Mouse (Mus musculus): ENCODE measurements around the gene Trub1. TPM values are rescaled to one million over a fixed set of nuclear protein-coding genes. Genes with fewer than 3 reads are reported as not detected.

Gene Trub1
- polyA plus RNA-seq, 1 experiment from 2014 or later: 24.8 TPM

- WGBS: 81% methylated on average over 8 of the region's 8 CpGs
- no peak overlapping the region for H3K27ac ChIP-seq
- no peak overlapping the region for H3K4me2 ChIP-seq (ENCODE audit: low read length)
- H3K9ac ChIP-seq (ENCODE audit: low read depth, low read length): no peak overlapping the region
- DNase-seq (ENCODE audit: low spot score): no peak
- no peak for ATAC-seq (replicated peaks; ENCODE audit: low FRiP score, low read depth)
- H3K36me3 ChIP-seq (ENCODE audit: insufficient read depth, low read length): no peaks in the 10 kb centered on the region
- H3K4me1 ChIP-seq (replicated peaks; ENCODE audit: insufficient read depth, low read length): no peaks in the 10 kb centered on the region
- H3K9me3 ChIP-seq (replicated peaks; ENCODE audit: low read length): no peaks in the 10 kb centered on the region
- TF ChIP-seq CTCF (IDR thresholded peaks at IDR 0.05; ENCODE audit: low read depth): no peak
- H3K4me3 ChIP-seq (replicated peaks; ENCODE audit: low read depth, low read length): no peak overlapping the region
- H3K27me3 ChIP-seq (ENCODE audit: insufficient read depth, low read length): no peaks in the 10 kb centered on the region
These were observed 25.9 kb upstream of the Trub1 start for GRCm38 (mm10) chr19:57426841-57427240.

- no peaks in the 10 kb centered on the region for H3K27me3 ChIP-seq (ENCODE audit: insufficient read depth, low read length)
- WGBS: 81% methylated on average over 14 of the region's 14 CpGs
- ATAC-seq (replicated peaks; ENCODE audit: low FRiP score, low read depth): no peak
- no peak for DNase-seq (ENCODE audit: low spot score)
- no peak overlapping the region for H3K4me3 ChIP-seq (replicated peaks; ENCODE audit: low read depth, low read length)
- H3K27ac ChIP-seq: no peak overlapping the region
- no peak overlapping the region for H3K4me2 ChIP-seq (ENCODE audit: low read length)
- H3K4me1 ChIP-seq (replicated peaks; ENCODE audit: insufficient read depth, low read length): no peaks in the 10 kb centered on the region; the same call in 1 of the 2 replicates
- no peaks in the 10 kb centered on the region for H3K9me3 ChIP-seq (replicated peaks; ENCODE audit: low read length)
- H3K9ac ChIP-seq (ENCODE audit: low read depth, low read length): no peak overlapping the region
- no peaks in the 10 kb centered on the region for H3K36me3 ChIP-seq (ENCODE audit: insufficient read depth, low read length)
- TF ChIP-seq CTCF (IDR thresholded peaks at IDR 0.05; ENCODE audit: low read depth): no peak
These were observed 24.8 kb upstream of the Trub1 start for GRCm38 (mm10) chr19:57427756-57428438.

GRCm38 (mm10) chr19:57428641-57429040, 24.1 kb upstream of the Trub1 start:
- DNase-seq (ENCODE audit: low spot score) (no peak), ATAC-seq (replicated peaks; ENCODE audit: low FRiP score, low read depth) (no peak)
- Histone ChIP-seq H3K9me3 (replicated peaks; ENCODE audit: low read length) (no peaks in the 10 kb centered on the region), H3K9ac (ENCODE audit: low read depth, low read length) (no peak overlapping the region), H3K4me3 (replicated peaks; ENCODE audit: low read depth, low read length) (no peak overlapping the region), H3K4me2 (ENCODE audit: low read length) (no peak overlapping the region), H3K36me3 (ENCODE audit: insufficient read depth, low read length) (no peaks in the 10 kb centered on the region), H3K27me3 (ENCODE audit: insufficient read depth, low read length) (no peaks in the 10 kb centered on the region), H3K27ac (no peak overlapping the region), H3K4me1 (replicated peaks; ENCODE audit: insufficient read depth, low read length) (no peaks in the 10 kb centered on the region; the same call in 1 of the 2 replicates)
- WGBS: 77% methylated on average over 3 of the region's 3 CpGs
- no peak for TF ChIP-seq CTCF (IDR thresholded peaks at IDR 0.05; ENCODE audit: low read depth)

GRCm38 (mm10) chr19:57429926-57430325, 22.8 kb upstream of the Trub1 start:
- Histone ChIP-seq H3K27me3 (ENCODE audit: insufficient read depth, low read length) (no peaks in the 10 kb centered on the region), H3K4me1 (replicated peaks; ENCODE audit: insufficient read depth, low read length) (no peaks in the 10 kb centered on the region; the same call in 1 of the 2 replicates), H3K9ac (ENCODE audit: low read depth, low read length) (no peak overlapping the region), H3K9me3 (replicated peaks; ENCODE audit: low read length) (no peaks in the 10 kb centered on the region), H3K36me3 (ENCODE audit: insufficient read depth, low read length) (no peaks in the 10 kb centered on the region), H3K4me2 (ENCODE audit: low read length) (no peak overlapping the region), H3K27ac (no peak overlapping the region), H3K4me3 (replicated peaks; ENCODE audit: low read depth, low read length) (no peak overlapping the region)
- DNase-seq (ENCODE audit: low spot score) (no peak), ATAC-seq (replicated peaks; ENCODE audit: low FRiP score, low read depth) (no peak)
- WGBS: 71% methylated on average over 6 of the region's 6 CpGs
- TF ChIP-seq CTCF (IDR thresholded peaks at IDR 0.05; ENCODE audit: low read depth): no peak

GRCm38 (mm10) chr19:57431476-57431875, 21.2 kb upstream of the Trub1 start:
- no peak overlapping the region for H3K9ac ChIP-seq (ENCODE audit: low read depth, low read length)
- no peak overlapping the region for H3K4me2 ChIP-seq (ENCODE audit: low read length)
- H3K4me3 ChIP-seq (replicated peaks; ENCODE audit: low read depth, low read length): no peak overlapping the region
- DNase-seq (ENCODE audit: low spot score) (no peak), ATAC-seq (replicated peaks; ENCODE audit: low FRiP score, low read depth) (no peak)
- H3K27ac ChIP-seq: no peak overlapping the region
- no peaks in the 10 kb centered on the region; the same call in 1 of the 2 replicates for H3K4me1 ChIP-seq (replicated peaks; ENCODE audit: insufficient read depth, low read length)
- WGBS: 58% methylated on average over 6 of the region's 6 CpGs
- H3K9me3 ChIP-seq (replicated peaks; ENCODE audit: low read length): no peaks in the 10 kb centered on the region
- no peaks in the 10 kb centered on the region for H3K27me3 ChIP-seq (ENCODE audit: insufficient read depth, low read length)
- no peak for TF ChIP-seq CTCF (IDR thresholded peaks at IDR 0.05; ENCODE audit: low read depth)
- no peaks in the 10 kb centered on the region for H3K36me3 ChIP-seq (ENCODE audit: insufficient read depth, low read length)

- Histone ChIP-seq H3K4me2 (ENCODE audit: low read length) (no peak overlapping the region), H3K4me3 (replicated peaks; ENCODE audit: low read depth, low read length) (no peak overlapping the region), H3K9me3 (replicated peaks; ENCODE audit: low read length) (no peaks in the 10 kb centered on the region), H3K27me3 (ENCODE audit: insufficient read depth, low read length) (no peaks in the 10 kb centered on the region), H3K36me3 (ENCODE audit: insufficient read depth, low read length) (no peaks in the 10 kb centered on the region), H3K4me1 (replicated peaks; ENCODE audit: insufficient read depth, low read length) (no peaks in the 10 kb centered on the region; the same call in 1 of the 2 replicates), H3K9ac (ENCODE audit: low read depth, low read length) (no peak overlapping the region), H3K27ac (no peak overlapping the region)
- ATAC-seq (replicated peaks; ENCODE audit: low FRiP score, low read depth) (no peak), DNase-seq (ENCODE audit: low spot score) (no peak)
- TF ChIP-seq CTCF (IDR thresholded peaks at IDR 0.05; ENCODE audit: low read depth): no peak
- WGBS: 48% methylated on average over 6 of the region's 6 CpGs
These were observed 18.7 kb upstream of the Trub1 start for GRCm38 (mm10) chr19:57434024-57434423.

Data from kidney, postnatal 0 days (tissue).